Mouse (Mus musculus) neural tube, embryonic 13.5 days (tissue): ENCODE data around the gene Gm8005. TPM values are rescaled to one million over a fixed set of nuclear protein-coding genes. Genes with fewer than 3 reads are reported as not detected.
"Not testable (repeated sequence)": the region's sequence is repeated elsewhere in the genome, so short reads cannot be mapped to it uniquely, and the experiment has no call there.

ENCODE experiments used
- ATAC-seq: fragments of 200-750 bp; cut with Nextera tagmentation; 2 replicates; pipeline ENCODE4 v1.8.0; 2017; ENCODE audit warnings: low read depth, mild to moderate bottlenecking, moderate TSS enrichment, moderate library complexity
- H3K27ac ChIP-seq: fragments of 300-500 bp; sonication (generic); replicated peaks from 2 replicates; pipeline ENCODE4 v1.5.1; 2015; ENCODE audit warnings: moderate library complexity, mild to moderate bottlenecking, inconsistent platforms
- H3K27me3 ChIP-seq: fragments of 300-500 bp; sonication (generic); 2 replicates; pipeline ENCODE4 v1.6.1; 2015; ENCODE audit warnings: mild to moderate bottlenecking, inconsistent platforms
- H3K36me3 ChIP-seq: fragments of 300-500 bp; sonication (generic); 2 replicates; pipeline ENCODE4 v1.6.1; 2015; ENCODE audit warnings: mild to moderate bottlenecking, inconsistent platforms
- H3K4me1 ChIP-seq: fragments of 300-500 bp; sonication (generic); replicated peaks from 2 replicates; pipeline ENCODE4 v1.6.1; 2015; ENCODE audit warnings: inconsistent platforms
- H3K4me2 ChIP-seq: fragments of 300-500 bp; sonication (generic); 2 replicates; pipeline ENCODE4 v1.6.1; 2015; ENCODE audit warnings: inconsistent platforms, mild to moderate bottlenecking, moderate library complexity
- H3K4me3 ChIP-seq: fragments of 300-500 bp; sonication (generic); 2 replicates; pipeline ENCODE4 v1.5.1; 2015; ENCODE audit warnings: mild to moderate bottlenecking, inconsistent platforms
- H3K9ac ChIP-seq: fragments of 300-500 bp; sonication (generic); 2 replicates; pipeline ENCODE4 v1.6.1; 2015; ENCODE audit warnings: moderate library complexity, mild to moderate bottlenecking, inconsistent platforms
- H3K9me3 ChIP-seq: fragments of 300-500 bp; sonication (generic); 2 replicates; pipeline ENCODE4 v1.6.1; 2016; ENCODE audit warnings: inconsistent platforms
- WGBS: fragments of 180-500 bp; shearing (Covaris S2); methylation state at CpG from one replicate; pipeline ENCODE4 v1.1.7; 2015; 5-methylcytosine and 5-hydroxymethylcytosine counted together
- polyA plus RNA-seq: library from polyadenylated mRNA; unstranded; fragments of >200 nt; fragmentation: Nextera tagmentation; extraction: Ambion mirVana; gene quantifications from 2 replicates; pipeline ENCODE4 v1.2.1, GENCODE M21; 2015

Gm8005 gene
- not detected in 2 replicates for polyA plus RNA-seq

DNA sequence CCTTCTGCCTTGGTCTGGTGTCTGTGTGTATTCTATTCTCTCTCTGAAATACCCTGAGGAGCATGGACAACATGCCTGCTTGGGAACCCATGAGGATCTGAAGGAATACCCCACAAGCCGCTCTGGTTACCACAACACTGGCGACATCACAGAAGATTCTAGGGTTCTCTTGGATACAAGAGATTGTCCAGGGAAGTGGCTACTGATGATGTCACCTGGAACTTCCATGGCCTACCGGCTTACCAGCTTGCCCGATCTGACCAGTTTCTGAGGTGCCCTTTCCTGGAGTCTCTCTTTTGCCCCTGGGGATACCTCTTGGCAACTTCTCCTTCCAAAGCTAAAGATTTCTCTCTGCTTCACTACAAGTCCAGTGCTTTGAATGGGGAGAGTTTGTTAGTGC, at the start of gene Gm8005:
Gm8005 (minus strand) TSS at position 101 of the 400 bp plus-strand sequence.
- not testable (repeated sequence) for H3K4me1 ChIP-seq, H3K4me2 ChIP-seq, H3K9me3 ChIP-seq, H3K27me3 ChIP-seq, H3K27ac ChIP-seq, H3K36me3 ChIP-seq, H3K4me3 ChIP-seq, H3K9ac ChIP-seq, ATAC-seq
- WGBS = 89% methylated on average over 2 of the region's 4 CpGs

DNA sequence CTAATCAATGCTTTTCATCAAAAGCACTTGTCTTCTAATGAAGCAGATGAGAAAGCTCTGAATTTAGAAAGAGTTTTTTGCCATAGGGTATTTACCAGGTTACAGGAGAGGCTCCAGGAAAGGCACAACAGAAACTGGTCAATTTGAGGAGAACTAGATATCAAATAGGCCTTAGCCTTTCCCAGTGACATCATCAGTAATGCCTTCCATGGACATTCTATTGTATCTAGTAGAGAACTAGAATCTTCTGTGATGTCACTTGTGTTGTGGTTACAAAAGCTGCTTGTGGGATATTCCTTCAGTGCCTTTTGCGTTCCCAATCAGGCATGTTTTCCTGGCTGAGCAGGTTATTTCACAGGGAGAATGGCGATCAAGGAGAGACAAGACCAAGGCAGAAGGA, 24.1 kb upstream of the Gm8005 start, which contains the start of gene Gm8011:
Gm8011 (plus strand) TSS at position 301 of the 400 bp plus-strand sequence.
- not testable (repeated sequence) for ATAC-seq, H3K4me1 ChIP-seq, H3K4me2 ChIP-seq, H3K27me3 ChIP-seq, H3K27ac ChIP-seq, H3K9me3 ChIP-seq, H3K4me3 ChIP-seq, H3K36me3 ChIP-seq, H3K9ac ChIP-seq
- 60% methylated on average over 2 of the region's 2 CpGs for WGBS

Other genes starting within 250 kb of the Gm8005 start
- not detected in 2 replicates for gene Gm3573, start 248.9 kb downstream of the Gm8005 start, polyA plus RNA-seq
- gene Gm17026, start 179.6 kb downstream of the Gm8005 start, polyA plus RNA-seq = not detected in 2 replicates
- not detected in 2 replicates for gene Gm9611, start 142.3 kb downstream of the Gm8005 start, polyA plus RNA-seq
- gene Gm7995, start 129.5 kb downstream of the Gm8005 start, polyA plus RNA-seq = not detected in 2 replicates
- gene Gm8011, start 24.2 kb upstream of the Gm8005 start, polyA plus RNA-seq = not detected in 2 replicates
- gene Gm8020, start 62.7 kb upstream of the Gm8005 start, polyA plus RNA-seq = not detected in 2 replicates
- gene Gm8024, start 84.6 kb upstream of the Gm8005 start, polyA plus RNA-seq = not detected in 2 replicates
- not detected in 2 replicates for gene Gm17124, start 160.2 kb upstream of the Gm8005 start, polyA plus RNA-seq
- not detected in 2 replicates for gene Gm3633, start 202.2 kb upstream of the Gm8005 start, polyA plus RNA-seq
- gene Gm10378, start 216.3 kb upstream of the Gm8005 start, polyA plus RNA-seq = not detected in 2 replicates